Mouse (Mus musculus): Measurements from ENCODE around the gene R3hdm4. TPM values are rescaled to one million over a fixed set of nuclear protein-coding genes. Genes with fewer than 3 reads are reported as not detected.

R3hdm4 gene
- total and polyA plus RNA-seq, 2 experiments: 12.4 to 80.0 TPM

DNA sequence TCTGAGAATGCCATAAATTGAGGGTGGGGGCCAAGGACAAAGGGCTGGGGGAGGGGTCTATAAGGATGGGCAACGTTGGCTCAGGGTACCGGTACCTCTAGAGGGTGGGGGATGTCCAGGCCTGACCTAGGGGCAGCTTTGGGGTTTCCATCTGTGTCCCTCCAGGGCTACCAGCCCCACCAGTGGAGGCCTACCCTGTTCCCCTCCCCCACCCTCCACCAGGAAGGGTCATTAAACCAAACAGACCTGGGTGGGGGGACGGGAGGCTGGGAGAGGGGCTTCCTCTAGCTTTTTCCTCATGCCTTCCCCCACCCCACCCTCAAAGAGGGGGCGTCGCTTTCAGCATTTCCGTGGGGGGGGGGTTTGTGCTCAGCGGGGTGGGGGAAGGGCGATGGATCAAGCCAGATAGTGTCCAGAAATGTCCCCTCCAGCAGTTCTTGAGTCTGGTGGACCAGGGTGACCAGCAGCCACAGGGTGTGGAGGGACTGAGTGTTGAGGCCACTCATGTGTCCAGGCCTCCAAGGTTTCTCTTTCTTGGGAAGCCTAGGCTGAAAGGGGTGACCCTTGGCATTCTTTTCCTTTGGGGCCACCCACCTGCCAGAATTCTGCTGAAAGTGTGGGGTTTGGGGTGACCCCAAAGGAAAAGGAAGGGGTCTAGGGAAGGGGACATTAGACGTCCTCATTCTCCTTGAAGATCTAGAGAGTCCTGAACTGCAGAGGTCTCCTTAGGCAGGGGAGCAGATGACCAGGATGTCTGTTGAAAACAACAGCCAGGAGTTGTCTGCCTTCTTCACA lies 8.1 kb upstream of the R3hdm4 start:
- H3K4me1 ChIP-seq (ENCODE audit: control insufficient read depth, insufficient read depth, low read length): peaks cover 19% of the 10 kb centered on the region
- no peaks in the 10 kb centered on the region for H3K27me3 ChIP-seq (ENCODE audit: control insufficient read depth, insufficient read depth, low read length)
- no peaks in the 10 kb centered on the region for H3K36me3 ChIP-seq (ENCODE audit: control insufficient read depth, insufficient read depth, low read length)
- H3K27ac ChIP-seq (replicated peaks; ENCODE audit: insufficient read depth, low read depth, low read length): no peak overlapping the region
- H3K4me3 ChIP-seq (ENCODE audit: insufficient read depth, low read depth, low read length): no peak overlapping the region
- TF ChIP-seq POLR2A (IDR thresholded peaks at IDR 0.05; ENCODE audit: extremely low read depth, insufficient read depth, low read length): no peak
- no peak for TF ChIP-seq CTCF (IDR thresholded peaks at IDR 0.05; ENCODE audit: low read depth, low read length)
- no peaks in the 10 kb centered on the region for H3K79me2 ChIP-seq (ENCODE audit: control insufficient read depth, insufficient read depth, low read length)
- WGBS: 43% methylated on average over 9 of the region's 9 CpGs
- H3K9ac ChIP-seq (ENCODE audit: low read depth, low read length): no peak overlapping the region
- DNase-seq (ENCODE audit: extremely low read depth, low read depth, low spot score): no peak

DNA sequence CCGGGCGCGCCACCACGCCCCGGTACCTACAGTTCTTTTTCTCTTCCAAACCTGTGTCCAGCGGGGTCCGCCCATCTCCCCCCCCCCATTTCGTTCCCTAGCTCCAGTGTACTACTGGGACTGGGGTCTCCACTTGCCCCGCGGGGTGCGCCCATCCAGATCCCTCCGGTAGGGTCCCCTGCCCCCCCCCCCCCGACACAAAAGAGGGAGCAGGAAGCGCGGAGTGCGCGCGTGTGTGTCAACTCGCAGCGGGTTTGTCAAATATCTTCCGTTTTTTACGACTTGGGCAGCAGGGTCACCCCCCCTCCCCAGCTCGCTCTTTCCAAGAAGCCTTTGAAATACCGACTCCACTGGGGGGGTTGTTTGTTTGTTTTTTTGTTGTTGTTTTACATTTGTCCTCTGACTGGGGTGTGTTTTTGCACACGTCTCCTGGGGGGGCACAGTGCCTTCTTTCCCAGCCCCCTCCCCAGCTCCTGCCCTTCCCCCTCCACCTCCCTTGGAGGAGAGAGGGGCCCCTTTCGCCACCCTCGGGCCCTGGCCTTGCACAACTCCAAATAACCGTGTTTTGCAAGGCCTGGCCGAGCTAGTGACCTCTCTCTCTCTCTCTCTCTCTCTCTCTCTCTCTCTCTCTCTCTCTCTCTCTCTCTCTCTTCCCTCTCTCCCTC lies 7.2 kb upstream of the R3hdm4 start:
- TF ChIP-seq POLR2A (IDR thresholded peaks at IDR 0.05; ENCODE audit: extremely low read depth, insufficient read depth, low read length): no peak
- no peak for TF ChIP-seq CTCF (IDR thresholded peaks at IDR 0.05; ENCODE audit: low read depth, low read length)
- H3K4me1 ChIP-seq (ENCODE audit: control insufficient read depth, insufficient read depth, low read length): peaks cover 10% of the 10 kb centered on the region
- no peak overlapping the region for H3K27ac ChIP-seq (replicated peaks; ENCODE audit: insufficient read depth, low read depth, low read length)
- H3K27me3 ChIP-seq (ENCODE audit: control insufficient read depth, insufficient read depth, low read length): no peaks in the 10 kb centered on the region
- no peaks in the 10 kb centered on the region for H3K36me3 ChIP-seq (ENCODE audit: control insufficient read depth, insufficient read depth, low read length)
- H3K79me2 ChIP-seq (ENCODE audit: control insufficient read depth, insufficient read depth, low read length): no peaks in the 10 kb centered on the region
- DNase-seq (ENCODE audit: extremely low read depth, low read depth, low spot score): peak; percentile 54
- peak overlapping the region; percentile 88 for H3K4me3 ChIP-seq (ENCODE audit: insufficient read depth, low read depth, low read length)
- under 1% methylated on average over 28 of the region's 29 CpGs for WGBS
- peak overlapping the region; percentile 87 for H3K9ac ChIP-seq (ENCODE audit: low read depth, low read length)

DNA sequence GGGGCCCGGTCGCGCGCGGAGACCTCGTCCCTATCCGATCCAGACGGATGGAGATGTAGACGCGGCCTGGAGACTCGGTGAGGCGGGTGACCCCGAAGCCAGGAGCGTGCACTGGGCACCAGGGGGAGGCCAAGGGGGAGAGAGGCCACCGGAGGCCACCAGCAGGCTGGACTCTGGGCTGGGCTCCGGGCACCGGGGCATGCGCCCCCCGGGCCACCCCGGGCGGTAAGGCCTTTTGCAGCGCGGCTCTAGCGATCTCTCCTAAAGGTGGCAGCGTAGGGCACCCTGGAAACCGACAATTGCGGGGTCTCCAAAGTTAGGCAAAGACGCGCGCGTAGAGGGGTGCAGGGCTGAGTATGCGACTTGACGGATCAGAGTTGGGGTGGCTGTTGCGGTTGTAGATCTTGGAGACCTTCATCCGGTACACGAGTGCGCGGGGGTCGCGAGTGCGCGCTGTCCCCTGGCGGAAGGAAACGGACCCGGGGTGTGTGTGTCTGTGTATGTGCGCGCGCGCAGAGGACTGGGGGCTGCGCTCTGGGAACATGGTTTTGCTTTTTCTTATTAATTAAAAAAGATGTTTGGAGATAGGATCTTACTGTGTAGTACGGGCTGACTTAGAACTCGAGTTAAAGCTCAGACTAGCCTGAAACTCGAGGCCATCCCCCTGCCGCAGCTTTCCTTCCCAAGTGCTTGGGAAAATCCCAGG lies 6.5 kb upstream of the R3hdm4 start:
- Histone ChIP-seq H3K27me3 (ENCODE audit: control insufficient read depth, insufficient read depth, low read length) (no peaks in the 10 kb centered on the region), H3K27ac (replicated peaks; ENCODE audit: insufficient read depth, low read depth, low read length) (peak overlapping the region; percentile 31), H3K4me3 (ENCODE audit: insufficient read depth, low read depth, low read length) (peak overlapping the region; percentile 88), H3K9ac (ENCODE audit: low read depth, low read length) (peak overlapping the region; percentile 87), H3K36me3 (ENCODE audit: control insufficient read depth, insufficient read depth, low read length) (no peaks in the 10 kb centered on the region), H3K79me2 (ENCODE audit: control insufficient read depth, insufficient read depth, low read length) (no peaks in the 10 kb centered on the region), H3K4me1 (ENCODE audit: control insufficient read depth, insufficient read depth, low read length) (peaks cover 8% of the 10 kb centered on the region)
- under 1% methylated on average over 54 of the region's 54 CpGs for WGBS
- no peak for DNase-seq (ENCODE audit: extremely low read depth, low read depth, low spot score)
- peak; percentile 11; the same call in 1 of the 2 replicates for TF ChIP-seq CTCF (IDR thresholded peaks at IDR 0.05; ENCODE audit: low read depth, low read length)
- TF ChIP-seq POLR2A (IDR thresholded peaks at IDR 0.05; ENCODE audit: extremely low read depth, insufficient read depth, low read length): no peak

DNA sequence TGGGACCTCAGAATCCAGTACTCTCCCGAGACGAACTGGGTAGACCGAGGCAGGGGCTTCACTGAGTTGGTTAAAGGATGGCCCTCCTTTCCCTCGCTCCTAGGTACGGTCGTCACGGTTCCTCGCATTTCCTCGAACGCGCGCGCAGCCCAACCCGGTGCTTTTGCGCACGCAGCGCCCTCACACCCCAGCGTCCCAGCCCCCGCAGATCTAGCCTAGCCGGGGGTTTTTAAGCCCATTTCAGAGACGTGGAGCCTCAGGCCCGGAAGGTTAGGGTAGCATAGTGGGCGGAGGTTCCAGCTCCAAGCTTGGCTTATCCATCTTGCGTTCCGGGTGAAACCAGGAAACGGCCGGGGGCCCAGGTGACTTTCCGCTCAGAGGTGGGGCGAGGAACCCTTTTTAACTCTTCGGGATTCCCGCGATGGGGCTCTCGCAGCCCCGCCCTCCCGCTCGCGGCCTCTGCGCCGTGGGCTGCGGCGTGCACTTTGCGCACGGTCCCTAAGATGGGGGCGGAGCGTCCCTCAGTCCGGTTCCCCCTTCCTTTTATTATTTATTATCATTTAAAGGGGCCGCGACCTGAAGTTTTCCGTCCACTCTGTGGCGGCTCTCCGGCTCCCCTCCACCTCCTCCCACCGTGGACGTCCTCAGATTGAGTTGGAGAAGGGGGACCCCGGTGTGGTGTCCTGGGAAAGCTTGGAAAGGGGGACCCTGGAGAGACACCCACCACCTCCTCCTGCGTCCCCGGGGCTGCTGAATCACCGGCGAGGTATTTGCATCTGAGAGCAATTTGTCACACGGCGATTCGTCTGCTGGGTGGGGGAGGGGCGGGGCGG lies 5.7 kb upstream of the R3hdm4 start, which contains the start of gene Arid3a:
TSS of gene Arid3a (plus strand) at position 553 of the 833 bp plus-strand sequence.
- Histone ChIP-seq H3K27ac (replicated peaks; ENCODE audit: insufficient read depth, low read depth, low read length) (peak within 1 kb of the TSS; percentile 66), H3K36me3 (ENCODE audit: control insufficient read depth, insufficient read depth, low read length) (no peaks in the 10 kb centered on the region), H3K79me2 (ENCODE audit: control insufficient read depth, insufficient read depth, low read length) (no peaks in the 10 kb centered on the region), H3K9ac (ENCODE audit: low read depth, low read length) (peak within 1 kb of the TSS; percentile 87), H3K27me3 (ENCODE audit: control insufficient read depth, insufficient read depth, low read length) (no peaks in the 10 kb centered on the region; the same call in 1 of the 2 replicates), H3K4me3 (ENCODE audit: insufficient read depth, low read depth, low read length) (peak within 1 kb of the TSS; percentile 88), H3K4me1 (ENCODE audit: control insufficient read depth, insufficient read depth, low read length) (peaks cover 8% of the 10 kb centered on the region)
- no peak for TF ChIP-seq POLR2A (IDR thresholded peaks at IDR 0.05; ENCODE audit: extremely low read depth, insufficient read depth, low read length)
- TF ChIP-seq CTCF (IDR thresholded peaks at IDR 0.05; ENCODE audit: low read depth, low read length): no peak
- under 1% methylated on average over 63 of the region's 63 CpGs for WGBS
- DNase-seq (ENCODE audit: extremely low read depth, low read depth, low spot score): peak; percentile 60

DNA sequence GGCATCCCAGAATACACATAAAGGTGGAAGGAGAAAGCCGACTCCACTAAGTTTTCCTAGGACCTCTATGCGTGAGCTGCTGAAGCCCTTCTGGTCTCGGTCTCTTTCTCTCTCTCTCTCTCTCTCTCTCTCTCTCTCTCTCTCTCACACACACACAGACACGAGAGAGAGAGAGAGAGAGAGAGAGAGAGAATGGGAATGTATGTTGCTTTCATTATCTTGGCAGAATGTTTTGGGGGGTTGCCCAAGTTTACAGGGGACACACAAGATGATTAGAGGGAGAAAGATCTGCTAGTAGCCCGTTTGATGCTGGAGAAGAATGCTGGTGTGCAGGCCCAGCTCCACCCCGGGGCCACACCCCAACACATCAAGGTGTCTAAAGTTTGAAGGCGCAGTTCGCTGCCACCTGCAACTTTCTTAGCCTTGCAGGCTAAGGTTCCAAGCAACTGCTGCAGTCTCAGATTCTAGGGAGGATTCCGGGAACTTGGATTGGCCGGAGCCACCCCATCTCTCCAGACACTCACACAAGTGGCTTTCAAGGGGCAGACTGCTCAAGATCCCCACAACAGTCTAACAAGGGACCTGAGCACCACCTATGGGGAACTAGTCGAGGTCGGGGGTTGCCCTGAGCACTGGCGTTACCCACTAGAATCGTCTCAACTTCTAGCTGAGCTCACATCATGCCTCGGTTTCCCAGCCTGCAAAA lies 4.9 kb upstream of the R3hdm4 start:
- Histone ChIP-seq H3K36me3 (ENCODE audit: control insufficient read depth, insufficient read depth, low read length) (no peaks in the 10 kb centered on the region), H3K79me2 (ENCODE audit: control insufficient read depth, insufficient read depth, low read length) (no peaks in the 10 kb centered on the region), H3K27ac (replicated peaks; ENCODE audit: insufficient read depth, low read depth, low read length) (no peak overlapping the region), H3K4me3 (ENCODE audit: insufficient read depth, low read depth, low read length) (peak overlapping the region; percentile 88), H3K4me1 (ENCODE audit: control insufficient read depth, insufficient read depth, low read length) (peaks cover 8% of the 10 kb centered on the region), H3K9ac (ENCODE audit: low read depth, low read length) (peak overlapping the region; percentile 75), H3K27me3 (ENCODE audit: control insufficient read depth, insufficient read depth, low read length) (peaks cover 3% of the 10 kb centered on the region)
- DNase-seq (ENCODE audit: extremely low read depth, low read depth, low spot score): no peak
- 31% methylated on average over 14 of the region's 15 CpGs for WGBS
- no peak for TF ChIP-seq POLR2A (IDR thresholded peaks at IDR 0.05; ENCODE audit: extremely low read depth, insufficient read depth, low read length)
- no peak for TF ChIP-seq CTCF (IDR thresholded peaks at IDR 0.05; ENCODE audit: low read depth, low read length)

Measured in liver, adult 2 months (tissue).